Mouse (Mus musculus): ENCODE data around the gene Ccdc191. TPM values are rescaled to one million over a fixed set of nuclear protein-coding genes. Genes with fewer than 3 reads are reported as not detected.

Gene Ccdc191
- polyA plus RNA-seq, 1 experiment from 2014 or later: 3.4 TPM

- Histone ChIP-seq H3K4me2 (no peak overlapping the region), H3K9ac (no peak overlapping the region), H3K4me3 (replicated peaks) (no peak overlapping the region), H3K27ac (replicated peaks) (no peak overlapping the region), H3K36me3 (replicated peaks) (no peaks in the 10 kb centered on the region), H3K27me3 (no peaks in the 10 kb centered on the region), H3K4me1 (replicated peaks) (no peaks in the 10 kb centered on the region; the same call in 1 of the 2 replicates), H3K9me3 (replicated peaks) (no peaks in the 10 kb centered on the region)
- no peak for ATAC-seq (ENCODE audit: insufficient read depth)
- 82% methylated on average over 9 of the region's 9 CpGs for WGBS (ENCODE audit: insufficient replicate concordance)
These were observed 73.7 kb downstream of the Ccdc191 start for GRCm38 (mm10) chr16:43963291-43963690.

GRCm38 (mm10) chr16:43963780-43964179 is 74.2 kb downstream of the Ccdc191 start:
- Histone ChIP-seq H3K4me1 (replicated peaks) (no peaks in the 10 kb centered on the region; the same call in 1 of the 2 replicates), H3K9ac (no peak overlapping the region), H3K9me3 (replicated peaks) (no peaks in the 10 kb centered on the region), H3K36me3 (replicated peaks) (no peaks in the 10 kb centered on the region), H3K4me3 (replicated peaks) (no peak overlapping the region), H3K27ac (replicated peaks) (no peak overlapping the region), H3K27me3 (no peaks in the 10 kb centered on the region), H3K4me2 (no peak overlapping the region)
- 65% methylated on average over 3 of the region's 3 CpGs for WGBS (ENCODE audit: insufficient replicate concordance)
- ATAC-seq (ENCODE audit: insufficient read depth): no peak

GRCm38 (mm10) chr16:43965781-43966389 is 76.3 kb downstream of the Ccdc191 start:
- whole genome bisulfite sequencing (ENCODE audit: insufficient replicate concordance): 75% methylated on average over 13 of the region's 13 CpGs
- Histone ChIP-seq H3K9me3 (replicated peaks) (no peaks in the 10 kb centered on the region), H3K9ac (no peak overlapping the region), H3K27me3 (no peaks in the 10 kb centered on the region), H3K4me1 (replicated peaks) (no peaks in the 10 kb centered on the region; the same call in 1 of the 2 replicates), H3K36me3 (replicated peaks) (no peaks in the 10 kb centered on the region), H3K4me3 (replicated peaks) (no peak overlapping the region), H3K27ac (replicated peaks) (no peak overlapping the region), H3K4me2 (no peak overlapping the region)
- no peak for ATAC-seq (ENCODE audit: insufficient read depth)

GRCm38 (mm10) chr16:43970426-43970825 is 80.8 kb downstream of the Ccdc191 start:
- Histone ChIP-seq H3K9ac (no peak overlapping the region), H3K4me2 (no peak overlapping the region), H3K4me1 (replicated peaks) (no peaks in the 10 kb centered on the region; the same call in 1 of the 2 replicates), H3K36me3 (replicated peaks) (no peaks in the 10 kb centered on the region), H3K9me3 (replicated peaks) (no peaks in the 10 kb centered on the region), H3K4me3 (replicated peaks) (no peak overlapping the region), H3K27ac (replicated peaks) (no peak overlapping the region), H3K27me3 (no peaks in the 10 kb centered on the region)
- WGBS (ENCODE audit: insufficient replicate concordance): 53% methylated on average over 3 of the region's 3 CpGs
- no peak for ATAC-seq (ENCODE audit: insufficient read depth)

- Histone ChIP-seq H3K9ac (no peak overlapping the region), H3K9me3 (replicated peaks) (no peaks in the 10 kb centered on the region), H3K4me2 (no peak overlapping the region), H3K4me1 (replicated peaks) (no peaks in the 10 kb centered on the region; the same call in 1 of the 2 replicates), H3K4me3 (replicated peaks) (no peak overlapping the region), H3K27ac (replicated peaks) (no peak overlapping the region), H3K36me3 (replicated peaks) (no peaks in the 10 kb centered on the region), H3K27me3 (no peaks in the 10 kb centered on the region)
- WGBS (ENCODE audit: insufficient replicate concordance): 82% methylated on average over 11 of the region's 11 CpGs
- no peak for ATAC-seq (ENCODE audit: insufficient read depth)
These were observed 81.6 kb downstream of the Ccdc191 start for GRCm38 (mm10) chr16:43971189-43971588.

GRCm38 (mm10) chr16:43971741-43972140 is 82.1 kb downstream of the Ccdc191 start:
- Histone ChIP-seq H3K4me3 (replicated peaks) (no peak overlapping the region), H3K27me3 (no peaks in the 10 kb centered on the region), H3K36me3 (replicated peaks) (no peaks in the 10 kb centered on the region), H3K9me3 (replicated peaks) (no peaks in the 10 kb centered on the region), H3K4me2 (no peak overlapping the region), H3K4me1 (replicated peaks) (no peaks in the 10 kb centered on the region), H3K27ac (replicated peaks) (no peak overlapping the region), H3K9ac (no peak overlapping the region)
- WGBS (ENCODE audit: insufficient replicate concordance): 82% methylated on average over 9 of the region's 9 CpGs
- ATAC-seq (ENCODE audit: insufficient read depth): no peak

GRCm38 (mm10) chr16:43972391-43972790 is 82.8 kb downstream of the Ccdc191 start:
- 73% methylated on average over 2 of the region's 2 CpGs for WGBS (ENCODE audit: insufficient replicate concordance)
- Histone ChIP-seq H3K9me3 (replicated peaks) (no peaks in the 10 kb centered on the region), H3K27me3 (peaks cover 2% of the 10 kb centered on the region; the same call in 1 of the 2 replicates), H3K4me2 (no peak overlapping the region), H3K9ac (no peak overlapping the region), H3K36me3 (replicated peaks) (no peaks in the 10 kb centered on the region), H3K27ac (replicated peaks) (no peak overlapping the region), H3K4me3 (replicated peaks) (no peak overlapping the region), H3K4me1 (replicated peaks) (no peaks in the 10 kb centered on the region)
- no peak for ATAC-seq (ENCODE audit: insufficient read depth)

- Histone ChIP-seq H3K27ac (replicated peaks) (no peak overlapping the region), H3K9me3 (replicated peaks) (no peaks in the 10 kb centered on the region), H3K27me3 (peaks cover 5% of the 10 kb centered on the region; the same call in 1 of the 2 replicates), H3K4me1 (replicated peaks) (no peaks in the 10 kb centered on the region), H3K4me2 (no peak overlapping the region), H3K36me3 (replicated peaks) (no peaks in the 10 kb centered on the region), H3K4me3 (replicated peaks) (no peak overlapping the region), H3K9ac (no peak overlapping the region)
- 73% methylated on average over 11 of the region's 11 CpGs for WGBS (ENCODE audit: insufficient replicate concordance)
- no peak for ATAC-seq (ENCODE audit: insufficient read depth)
These were observed 83.5 kb downstream of the Ccdc191 start for GRCm38 (mm10) chr16:43973147-43973546.

GRCm38 (mm10) chr16:43973606-43974220 is 84.1 kb downstream of the Ccdc191 start:
- H3K4me1 ChIP-seq (replicated peaks): no peaks in the 10 kb centered on the region

GRCm38 (mm10) chr16:43979010-43979327 is 89.4 kb downstream of the Ccdc191 start:
- H3K27me3 ChIP-seq: peaks cover 31% of the 10 kb centered on the region
- peaks cover 14% of the 10 kb centered on the region for H3K4me1 ChIP-seq (replicated peaks)
- no peak for ATAC-seq (ENCODE audit: insufficient read depth)
- H3K9ac ChIP-seq: 0 out of 2 replicates have a peak overlapping the region, but pooled peaks have one; percentile 35
- H3K36me3 ChIP-seq (replicated peaks): no peaks in the 10 kb centered on the region
- 21% methylated on average over 7 of the region's 7 CpGs for WGBS (ENCODE audit: insufficient replicate concordance)
- H3K4me3 ChIP-seq (replicated peaks): peak overlapping the region; percentile 65
- H3K4me2 ChIP-seq: peak overlapping the region; percentile 93
- H3K27ac ChIP-seq (replicated peaks): no peak overlapping the region
- no peaks in the 10 kb centered on the region for H3K9me3 ChIP-seq (replicated peaks)

More at GRCm38 (mm10) chr16:43973606-43974220, 84.1 kb downstream of the Ccdc191 start:
- Histone ChIP-seq H3K4me3 (replicated peaks) (no peak overlapping the region), H3K27me3 (peaks cover 10% of the 10 kb centered on the region), H3K9ac (no peak overlapping the region), H3K27ac (replicated peaks) (no peak overlapping the region), H3K36me3 (replicated peaks) (no peaks in the 10 kb centered on the region), H3K9me3 (replicated peaks) (no peaks in the 10 kb centered on the region), H3K4me2 (no peak overlapping the region)
- ATAC-seq (ENCODE audit: insufficient read depth): no peak
- 71% methylated on average over 22 of the region's 22 CpGs for WGBS (ENCODE audit: insufficient replicate concordance)

GRCm38 (mm10) chr16:43979328-43980109 is 89.9 kb downstream of the Ccdc191 start, which contains the start of gene Zdhhc23:
TSS of gene Zdhhc23 (minus strand) at chr16:43979791.
- Histone ChIP-seq H3K9ac (peak within 1 kb of the TSS; percentile 35; the same call in 1 of the 2 replicates), H3K27ac (replicated peaks) (no peak within 1 kb of the TSS), H3K27me3 (peaks cover 31% of the 10 kb centered on the region), H3K36me3 (replicated peaks) (no peaks in the 10 kb centered on the region), H3K4me3 (replicated peaks) (peak within 1 kb of the TSS; percentile 65), H3K4me2 (peak within 1 kb of the TSS; percentile 93), H3K4me1 (replicated peaks) (peaks cover 14% of the 10 kb centered on the region), H3K9me3 (replicated peaks) (no peaks in the 10 kb centered on the region)
- ATAC-seq (ENCODE audit: insufficient read depth): peak; percentile 62
- under 1% methylated on average over 85 of the region's 103 CpGs for WGBS (ENCODE audit: insufficient replicate concordance)

Data from liver, embryonic 15.5 days (tissue).